Mouse (Mus musculus): ENCODE data around the gene Mtg2. TPM values are rescaled to one million over a fixed set of nuclear protein-coding genes. Genes with fewer than 3 reads are reported as not detected.

The Mtg2 gene
- total RNA-seq, 2 experiments from 2014 or later: 16.2 to 17.5 TPM

GRCm38 (mm10) chr2:180047980-180048635, 22.3 kb upstream of the Mtg2 start:
- no peak for DNase-seq (ENCODE audit: extremely low spot score in 1 of 2, low spot score in 2 of 2)

GRCm38 (mm10) chr2:180050986-180051385, 19.4 kb upstream of the Mtg2 start:
- intact Hi-C loops (cut with DNase I): loop anchor here (2.0 kb wide), 1 partner anchor 134 kb away; no protein-coding TSS in a partner anchor
- peak; percentile 64 to 84 for DNase-seq (ENCODE audit: extremely low spot score in 1 of 2, low spot score in 2 of 2)

More at GRCm38 (mm10) chr2:180047980-180048635, 22.3 kb upstream of the Mtg2 start:
- intact Hi-C loops (cut with DNase I): no loop called here

- DNase-seq (ENCODE audit: extremely low spot score in 1 of 2, low spot score in 2 of 2): peak in 1 of 2 experiments; percentile 54
- intact Hi-C loops (cut with DNase I): loop anchor here (2.0 kb wide), 1 partner anchor 135 kb away; no protein-coding TSS in a partner anchor
Observed at GRCm38 (mm10) chr2:180051986-180052733, 18.2 kb upstream of the Mtg2 start.

- no peak for DNase-seq (ENCODE audit: extremely low spot score in 1 of 2, low spot score in 2 of 2)
- intact Hi-C loops (cut with DNase I): no loop called here
Observed at GRCm38 (mm10) chr2:180053001-180053400, 17.4 kb upstream of the Mtg2 start.

GRCm38 (mm10) chr2:180063338-180064131, 6.9 kb upstream of the Mtg2 start:
- intact Hi-C loops (cut with DNase I): no loop called here
- DNase-seq (ENCODE audit: extremely low spot score in 1 of 2, low spot score in 2 of 2): no peak

GRCm38 (mm10) chr2:180069770-180070480, 463 bp upstream of the Mtg2 start:
- DNase-seq (ENCODE audit: extremely low spot score in 1 of 2, low spot score in 2 of 2): no peak

GRCm38 (mm10) chr2:180071671-180072070, 1.3 kb downstream of the Mtg2 start:
- DNase-seq (ENCODE audit: extremely low spot score in 1 of 2, low spot score in 2 of 2): no peak
- intact Hi-C loops (cut with DNase I): loop anchor here (10.0 kb wide), 1 partner anchor 83 kb away; no protein-coding TSS in a partner anchor

More at GRCm38 (mm10) chr2:180069770-180070480, 463 bp upstream of the Mtg2 start:
- intact Hi-C loops (cut with DNase I): loop anchor here (10.0 kb wide), 1 partner anchor 85 kb away; no protein-coding TSS in a partner anchor

- intact Hi-C loops (cut with DNase I): loop anchor here (10.0 kb wide), 1 partner anchor 82 kb away; no protein-coding TSS in a partner anchor
- DNase-seq (ENCODE audit: extremely low spot score in 1 of 2, low spot score in 2 of 2): no peak
Observed at GRCm38 (mm10) chr2:180072886-180073285, 2.5 kb downstream of the Mtg2 start.

GRCm38 (mm10) chr2:180077622-180078021, 7.2 kb downstream of the Mtg2 start:
- DNase-seq (ENCODE audit: extremely low spot score in 1 of 2, low spot score in 2 of 2): no peak
- intact Hi-C loops (cut with DNase I): loop anchor here (10.0 kb wide), 1 partner anchor 77 kb away; no protein-coding TSS in a partner anchor

- no peak for DNase-seq (ENCODE audit: extremely low spot score in 1 of 2, low spot score in 2 of 2)
- intact Hi-C loops (cut with DNase I): no loop called here
Observed at GRCm38 (mm10) chr2:180080680-180081079, 10.3 kb downstream of the Mtg2 start.

GRCm38 (mm10) chr2:180083063-180083462, 12.7 kb downstream of the Mtg2 start:
- DNase-seq (ENCODE audit: extremely low spot score in 1 of 2, low spot score in 2 of 2): no peak
- intact Hi-C loops (cut with DNase I): no loop called here

GRCm38 (mm10) chr2:180084565-180084964, 14.2 kb downstream of the Mtg2 start:
- no peak for DNase-seq (ENCODE audit: extremely low spot score in 1 of 2, low spot score in 2 of 2)
- intact Hi-C loops (cut with DNase I): no loop called here

- no peak for DNase-seq (ENCODE audit: extremely low spot score in 1 of 2, low spot score in 2 of 2)
- intact Hi-C loops (cut with DNase I): loop anchor here (5.0 kb wide), 1 partner anchor 166 kb away; no protein-coding TSS in a partner anchor
Observed at GRCm38 (mm10) chr2:180085926-180086636, 15.7 kb downstream of the Mtg2 start.

GRCm38 (mm10) chr2:180086637-180087027, 16.2 kb downstream of the Mtg2 start:
- DNase-seq (ENCODE audit: extremely low spot score in 1 of 2, low spot score in 2 of 2): no peak
- intact Hi-C loops (cut with DNase I): loop anchor here (5.0 kb wide), 1 partner anchor 166 kb away; no protein-coding TSS in a partner anchor

- DNase-seq (ENCODE audit: extremely low spot score in 1 of 2, low spot score in 2 of 2): no peak
- intact Hi-C loops (cut with DNase I): loop anchor here (5.0 kb wide), 1 partner anchor 165 kb away; no protein-coding TSS in a partner anchor
Observed at GRCm38 (mm10) chr2:180087472-180087871, 17.1 kb downstream of the Mtg2 start.

GRCm38 (mm10) chr2:180090285-180090684, 19.9 kb downstream of the Mtg2 start:
- intact Hi-C loops (cut with DNase I): no loop called here
- no peak for DNase-seq (ENCODE audit: extremely low spot score in 1 of 2, low spot score in 2 of 2)

GRCm38 (mm10) chr2:180095711-180096110, 25.3 kb downstream of the Mtg2 start:
- intact Hi-C loops (cut with DNase I): no loop called here
- no peak for DNase-seq (ENCODE audit: extremely low spot score in 1 of 2, low spot score in 2 of 2)

GRCm38 (mm10) chr2:180097585-180097984, 27.2 kb downstream of the Mtg2 start:
- intact Hi-C loops (cut with DNase I): no loop called here
- no peak for DNase-seq (ENCODE audit: extremely low spot score in 1 of 2, low spot score in 2 of 2)

Data from left cerebral cortex, postnatal 10 days (tissue).